Mouse (Mus musculus): ENCODE results near the gene Sgk2. TPM values are rescaled to one million over a fixed set of nuclear protein-coding genes. Genes with fewer than 3 reads are reported as not detected.
"Not testable (repeated sequence)": the region's sequence is repeated elsewhere in the genome, so short reads cannot be mapped to it uniquely, and the experiment has no call there.

Gene Sgk2
- polyA plus RNA-seq, 1 experiment: 0.32 TPM

DNA sequence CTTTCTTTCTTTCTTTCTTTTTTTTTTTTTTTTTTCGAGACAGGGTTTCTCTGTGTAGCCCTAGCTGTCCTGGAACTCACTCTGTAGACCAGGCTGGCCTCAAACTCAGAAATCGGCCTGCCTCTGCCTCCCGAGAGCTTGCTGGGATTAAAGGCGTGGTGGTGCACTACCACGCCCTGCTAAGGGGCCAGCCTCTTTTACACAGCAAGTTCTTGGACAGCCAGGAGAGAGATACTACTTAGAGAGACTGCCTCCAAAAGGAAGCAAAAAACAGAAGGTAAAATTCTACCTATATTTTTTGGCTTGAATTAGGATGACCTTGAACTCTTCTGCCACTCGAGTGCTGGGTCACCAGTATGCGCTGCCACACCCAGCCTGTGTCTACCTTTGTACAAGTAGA is 71.9 kb downstream of the Sgk2 start:
- not testable (repeated sequence) for DNase-seq (ENCODE audit: low spot score)

DNA sequence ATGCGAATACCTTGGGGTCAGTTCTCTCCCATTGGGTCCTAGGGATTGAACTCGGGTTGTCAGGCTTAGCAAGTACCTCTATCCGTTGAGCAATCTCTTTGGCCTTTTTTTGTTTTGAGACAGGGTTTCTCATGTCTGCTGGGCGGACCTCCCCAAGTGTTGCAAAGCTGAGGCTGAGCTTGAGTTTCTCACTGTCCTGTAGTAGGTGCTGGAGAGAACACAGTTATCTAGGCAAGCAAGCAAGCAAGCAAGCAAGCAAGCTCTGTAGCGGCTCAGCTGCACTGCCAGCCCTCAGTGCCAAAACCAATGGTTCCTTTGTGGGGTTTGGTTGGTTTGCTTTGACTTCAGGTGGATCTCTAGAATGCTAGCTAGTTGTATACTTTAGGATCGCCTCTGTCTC is 73.5 kb downstream of the Sgk2 start:
- DNase-seq (ENCODE audit: low spot score): no peak

DNA sequence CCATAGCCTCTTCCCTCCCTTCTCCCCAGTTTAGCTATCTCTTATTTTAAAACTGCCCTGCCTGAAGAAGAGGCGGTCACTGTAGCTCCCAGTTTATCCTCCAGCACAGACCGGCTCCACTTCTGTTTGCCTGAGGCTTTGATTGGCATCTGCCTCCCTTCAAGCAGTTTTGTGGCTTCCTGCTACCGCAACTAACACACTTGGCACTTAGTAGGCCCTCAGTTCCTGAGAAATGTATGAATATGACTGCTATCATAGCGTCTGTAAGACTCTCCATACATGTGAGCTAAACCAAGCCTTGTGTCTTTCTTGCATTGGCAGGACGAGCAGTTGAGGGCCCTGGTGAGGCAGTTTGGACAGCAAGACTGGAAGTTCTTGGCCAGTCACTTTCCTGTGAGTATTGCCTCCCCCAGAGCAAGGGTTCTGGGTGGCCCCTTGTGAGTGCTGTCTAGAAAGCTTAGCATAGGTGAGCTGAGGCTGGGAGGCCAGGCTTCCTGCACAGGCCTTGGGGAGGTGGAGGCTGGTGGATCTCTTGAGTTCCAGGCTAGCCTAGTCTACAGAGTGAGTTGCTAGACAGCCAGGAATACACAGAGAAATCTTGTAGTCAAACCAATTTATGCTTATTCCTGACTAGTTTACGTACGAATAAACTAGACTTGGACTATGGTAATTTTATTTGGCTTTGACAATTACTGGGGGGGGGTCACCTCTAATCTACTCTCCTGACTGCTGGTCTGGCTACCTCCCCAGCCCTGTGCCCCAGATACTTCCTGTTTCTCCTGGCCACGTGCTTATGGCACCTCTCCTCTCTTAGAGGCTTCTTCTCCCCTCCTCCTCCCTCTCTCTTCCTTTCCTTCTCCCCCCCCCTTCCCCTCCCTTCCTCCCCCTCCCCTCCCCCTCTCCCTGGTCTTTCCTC is 74.3 kb downstream of the Sgk2 start:
- no peak for DNase-seq (ENCODE audit: low spot score)

DNA sequence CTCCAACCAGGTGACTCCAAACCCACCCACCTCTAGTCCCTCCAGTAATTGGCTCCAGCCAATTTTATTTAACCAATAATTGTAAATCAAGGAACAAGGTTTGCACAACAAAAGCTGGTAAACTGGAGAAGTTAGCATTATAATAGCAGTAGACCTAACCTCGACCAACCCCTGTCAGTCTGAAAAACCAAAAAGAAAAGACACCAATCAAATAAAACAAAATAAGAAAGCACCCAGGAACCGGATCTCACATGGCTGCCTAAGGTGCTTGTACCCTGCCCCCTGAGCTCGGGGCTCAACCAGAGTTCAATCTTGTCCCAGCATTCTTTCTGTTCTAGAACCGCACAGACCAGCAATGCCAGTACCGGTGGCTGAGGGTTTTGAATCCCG is 75.0 kb downstream of the Sgk2 start:
- no peak for DNase-seq (ENCODE audit: low spot score)

Other genes with a start within 250 kb of the Sgk2 start
- gene Srsf6, start 55.8 kb upstream of the Sgk2 start, polyA plus RNA-seq (2012; rRNA removed): 188 and 261 TPM in 2 replicates
- gene L3mbtl1, start 43.9 kb upstream of the Sgk2 start, polyA plus RNA-seq (2012; rRNA removed): 0.37 and 0.54 TPM in 2 replicates
- gene Ift52, start 30.0 kb downstream of the Sgk2 start, polyA plus RNA-seq (2012; rRNA removed): 41.2 and 45.7 TPM in 2 replicates
- gene Mybl2, start 67.4 kb downstream of the Sgk2 start, polyA plus RNA-seq (2012; rRNA removed): 2.5 and 3.2 TPM in 2 replicates
- gene Gtsf1l, start 100.5 kb downstream of the Sgk2 start, polyA plus RNA-seq (2012; rRNA removed): not detected in 2 replicates
- gene Tox2, start 215.8 kb downstream of the Sgk2 start, polyA plus RNA-seq (2012; rRNA removed): 4.5 and 6.1 TPM in 2 replicates

Measured in urinary bladder, adult 2 months (tissue).